Mouse (Mus musculus) intestine, postnatal 0 days (tissue): ENCODE measurements around the gene Gtf3c4. TPM values are rescaled to one million over a fixed set of nuclear protein-coding genes. Genes with fewer than 3 reads are reported as not detected.
A peak's percentile ranks its signal among the peaks of the same experiment; 100 is the strongest.

Experiments
- ATAC-seq: fragments of 200-750 bp; cut with Nextera tagmentation; 2 replicates; pipeline ENCODE4 v1.8.0; 2017; ENCODE audit warnings: mild to moderate bottlenecking, moderate TSS enrichment, moderate library complexity
- H3K27ac ChIP-seq: fragments of 300-500 bp; sonication (generic); 2 replicates; pipeline ENCODE4 v1.5.1; 2014; ENCODE audit warnings: mild to moderate bottlenecking, low read depth, low read length, moderate library complexity
- H3K27me3 ChIP-seq: fragments of 300-500 bp; sonication (generic); replicated peaks from 2 replicates; pipeline ENCODE4 v1.6.1; 2014; ENCODE audit warnings: low read length, mixed read lengths; ENCODE audit not compliant: control insufficient read depth, insufficient read depth
- H3K36me3 ChIP-seq: fragments of 300-500 bp; sonication (generic); 2 replicates; pipeline ENCODE4 v1.6.1; 2014; ENCODE audit warnings: mild to moderate bottlenecking, moderate library complexity; ENCODE audit not compliant: control insufficient read depth, insufficient read depth
- H3K4me1 ChIP-seq: fragments of 300-500 bp; sonication (generic); replicated peaks from 2 replicates; pipeline ENCODE4 v1.6.1; 2014; ENCODE audit warnings: antibody characterized with exemption, low read length, mixed read lengths; ENCODE audit not compliant: control insufficient read depth, insufficient read depth
- H3K4me2 ChIP-seq: fragments of 300-500 bp; sonication (generic); replicated peaks from 2 replicates; pipeline ENCODE4 v1.6.1; 2014; ENCODE audit warnings: low read depth, mild to moderate bottlenecking, moderate library complexity
- H3K4me3 ChIP-seq: fragments of 300-500 bp; sonication (generic); 2 replicates; pipeline ENCODE4 v1.5.1; 2014; ENCODE audit warnings: low read depth, low read length
- H3K9ac ChIP-seq: fragments of 300-500 bp; sonication (generic); 2 replicates; pipeline ENCODE4 v1.6.1; 2014; ENCODE audit warnings: mild to moderate bottlenecking, low read depth, low read length
- H3K9me3 ChIP-seq: fragments of 300-500 bp; sonication (generic); 2 replicates; pipeline ENCODE4 v1.6.1; 2016; ENCODE audit warnings: mixed run types; ENCODE audit not compliant: control insufficient read depth
- CTCF ChIP-seq: sonication (generic); IDR thresholded peaks from 2 replicates; pipeline ENCODE4 v1.5.1; 2016; ENCODE audit warnings: low read depth, mild to moderate bottlenecking, control low read depth, antibody characterized with exemption, moderate library complexity
- WGBS: fragments of 180-500 bp; shearing (Covaris S2); extraction: QIAGEN DNeasy Blood & Tissue Kit; methylation state at CpG from one replicate; pipeline ENCODE4 v1.1.7; 2014; 5-methylcytosine and 5-hydroxymethylcytosine counted together
- polyA plus RNA-seq: library from polyadenylated mRNA; unstranded; fragments of >200 nt; fragmentation: Nextera tagmentation; extraction: Ambion mirVana; gene quantifications from 2 replicates; pipeline ENCODE4 v1.2.1, GENCODE M21; 2015

The Gtf3c4 gene
- polyA plus RNA-seq, 1 experiment from 2014 or later = 3.0 TPM

DNA sequence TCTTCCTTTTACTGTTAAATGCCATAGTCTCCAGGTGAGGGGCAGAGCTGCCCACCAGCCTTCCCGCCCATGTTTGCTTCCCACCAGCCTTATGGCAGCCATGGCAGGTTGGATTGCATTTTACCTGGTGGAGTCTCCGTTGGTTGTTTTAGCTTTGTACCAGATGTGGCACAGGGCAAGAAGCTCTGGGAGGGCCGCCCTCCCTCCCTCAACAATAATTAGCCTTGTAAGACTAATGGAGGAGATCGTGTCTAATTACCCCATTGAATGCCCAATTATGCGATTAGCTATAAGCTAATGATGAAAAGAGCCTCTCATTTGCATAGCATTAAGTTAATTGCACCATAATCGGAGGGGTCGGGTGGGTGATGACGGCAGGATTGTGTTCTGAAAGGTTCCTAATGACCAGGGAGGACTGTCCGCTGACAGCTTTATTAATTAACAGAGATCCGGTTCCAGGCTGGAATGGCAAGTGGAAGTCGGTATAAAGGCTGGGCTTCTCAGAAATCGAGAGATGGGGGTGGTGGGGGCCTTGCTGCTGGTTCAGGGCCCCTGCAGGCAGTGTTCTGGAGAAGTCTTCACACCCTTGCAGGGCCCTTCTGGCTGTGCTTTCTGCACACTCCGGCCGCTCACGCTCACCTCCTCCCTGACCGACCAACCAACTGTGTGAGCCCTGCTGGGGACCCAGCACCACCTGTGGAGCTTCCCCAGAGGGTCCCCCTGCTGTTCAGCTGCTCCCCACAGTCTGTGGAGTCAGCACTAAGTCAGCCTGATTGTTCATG lies 60.0 kb downstream of the Gtf3c4 start:
- no peak overlapping the region for H3K4me3 ChIP-seq
- H3K27me3 ChIP-seq = no peaks in the 10 kb centered on the region
- no peak overlapping the region for H3K27ac ChIP-seq
- no peak for ATAC-seq
- H3K4me1 ChIP-seq = no peaks in the 10 kb centered on the region
- no peaks in the 10 kb centered on the region for H3K36me3 ChIP-seq
- H3K4me2 ChIP-seq = no peak overlapping the region
- TF ChIP-seq CTCF = no peak
- no peaks in the 10 kb centered on the region for H3K9me3 ChIP-seq
- 71% methylated on average over 16 of the region's 16 CpGs for WGBS
- no peak overlapping the region for H3K9ac ChIP-seq

DNA sequence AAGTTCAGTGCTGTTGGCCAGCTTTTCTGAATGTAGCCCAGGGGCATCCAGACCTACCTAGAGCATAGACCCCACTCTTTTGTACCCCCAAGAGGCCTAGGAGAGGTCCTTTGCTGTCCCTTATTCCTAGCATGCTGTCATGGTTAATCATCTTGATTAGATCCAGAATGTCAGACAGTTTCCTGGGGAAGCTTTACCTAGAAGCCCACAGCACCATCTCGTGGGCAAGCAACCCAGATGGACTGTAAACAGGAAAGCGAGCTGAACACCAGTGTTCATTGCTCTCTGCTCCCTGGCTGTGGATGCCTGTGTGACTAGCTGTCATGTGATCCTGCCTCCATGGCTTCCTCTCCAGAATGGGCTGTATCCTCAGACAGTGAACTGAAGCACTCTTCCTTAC lies 63.4 kb downstream of the Gtf3c4 start:
- Histone ChIP-seq H3K27me3 (no peaks in the 10 kb centered on the region), H3K27ac (no peak overlapping the region), H3K9me3 (no peaks in the 10 kb centered on the region), H3K4me1 (no peaks in the 10 kb centered on the region), H3K4me3 (no peak overlapping the region), H3K9ac (no peak overlapping the region), H3K4me2 (no peak overlapping the region), H3K36me3 (no peaks in the 10 kb centered on the region)
- TF ChIP-seq CTCF = peak; percentile 56
- no peak for ATAC-seq
- 49% methylated on average over 2 of the region's 2 CpGs for WGBS

DNA sequence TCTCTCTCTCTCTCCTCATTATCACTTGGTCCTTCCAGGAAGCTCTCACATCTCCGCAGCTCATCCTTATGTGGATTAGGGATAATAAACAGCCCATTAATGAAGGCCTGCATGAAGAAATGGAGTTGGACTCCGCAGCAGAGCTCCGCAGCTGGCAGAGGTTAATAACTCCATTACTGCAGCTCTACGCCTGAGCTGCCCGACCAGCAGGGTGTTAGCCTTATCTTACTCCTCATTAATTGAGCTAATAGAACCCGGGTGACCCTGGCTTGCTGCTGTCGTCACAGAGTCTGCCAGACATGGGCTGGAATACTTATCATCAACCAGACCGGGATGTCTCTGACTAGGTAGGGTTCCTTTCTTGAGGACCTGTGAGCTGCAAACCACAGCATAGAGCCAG lies 66.1 kb downstream of the Gtf3c4 start:
- Histone ChIP-seq H3K27ac (no peak overlapping the region), H3K4me2 (no peak overlapping the region), H3K9me3 (no peaks in the 10 kb centered on the region), H3K27me3 (no peaks in the 10 kb centered on the region), H3K36me3 (no peaks in the 10 kb centered on the region), H3K4me1 (0 out of 2 replicates have a peak, but pooled peaks cover 2% of the 10 kb centered on the region), H3K9ac (no peak overlapping the region), H3K4me3 (no peak overlapping the region)
- WGBS = 48% methylated on average over 8 of the region's 8 CpGs
- no peak for TF ChIP-seq CTCF
- ATAC-seq = no peak

Other genes with a start within 250 kb of the Gtf3c4 start
- 0.34 TPM in 1 of 2 replicates, not detected in the other for gene Gfi1b, start 218.4 kb downstream of the Gtf3c4 start, polyA plus RNA-seq
- 6.5 and 8.2 TPM in 2 replicates for gene Tsc1, start 199.1 kb downstream of the Gtf3c4 start, polyA plus RNA-seq
- gene Spaca9, start 140.6 kb downstream of the Gtf3c4 start, polyA plus RNA-seq = 0.60 and 0.86 TPM in 2 replicates
- 0.16 TPM in 1 of 2 replicates, not detected in the other for gene Ak8, start 140.2 kb downstream of the Gtf3c4 start, polyA plus RNA-seq
- gene Ddx31, start within 50 bp of the Gtf3c4 start, polyA plus RNA-seq = 3.0 and 3.9 TPM in 2 replicates
- not detected in 2 replicates for gene Barhl1, start 76.3 kb upstream of the Gtf3c4 start, polyA plus RNA-seq
- gene Cfap77, start 214.7 kb upstream of the Gtf3c4 start, polyA plus RNA-seq = 0.08 and 0.20 TPM in 2 replicates
- 4.3 and 4.9 TPM in 2 replicates for gene Ttf1, start 219.9 kb upstream of the Gtf3c4 start, polyA plus RNA-seq